Mouse (Mus musculus): ENCODE data around the gene Tmem37. TPM values are rescaled to one million over a fixed set of nuclear protein-coding genes. Genes with fewer than 3 reads are reported as not detected.

Tmem37 gene
- total RNA-seq, 2 experiments from 2014 or later, result 4.2 to 6.2 TPM

DNA sequence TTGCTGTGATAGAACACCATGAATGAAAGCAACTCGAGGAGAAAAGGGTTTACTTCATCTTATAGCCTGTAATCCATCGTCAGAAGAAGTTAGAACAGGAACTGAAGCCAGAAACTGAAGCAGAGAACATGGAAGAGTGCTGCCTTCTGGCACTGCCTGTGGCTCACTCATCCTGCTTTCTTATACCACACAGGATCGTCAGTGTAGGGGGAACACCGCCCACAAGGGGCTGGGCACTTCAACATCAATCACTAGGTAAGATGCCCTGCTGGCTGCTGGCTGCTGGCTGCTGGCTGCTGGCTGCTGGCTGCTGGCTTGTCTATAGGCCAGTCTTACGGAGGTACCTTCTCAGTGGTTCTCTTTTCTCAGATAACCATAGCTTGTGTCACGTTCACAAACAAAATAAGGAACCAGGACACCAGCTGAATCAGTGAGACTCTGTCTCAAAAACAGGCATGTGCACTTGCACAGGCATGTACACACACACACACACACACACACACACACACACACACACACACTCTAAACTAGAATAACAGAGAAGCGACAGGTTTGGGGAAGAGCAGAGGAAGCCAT lies 53.5 kb downstream of the Tmem37 start:
- intact Hi-C loops (cut with DNase I), result no loop called here
- DNase-seq, result no peak

DNA sequence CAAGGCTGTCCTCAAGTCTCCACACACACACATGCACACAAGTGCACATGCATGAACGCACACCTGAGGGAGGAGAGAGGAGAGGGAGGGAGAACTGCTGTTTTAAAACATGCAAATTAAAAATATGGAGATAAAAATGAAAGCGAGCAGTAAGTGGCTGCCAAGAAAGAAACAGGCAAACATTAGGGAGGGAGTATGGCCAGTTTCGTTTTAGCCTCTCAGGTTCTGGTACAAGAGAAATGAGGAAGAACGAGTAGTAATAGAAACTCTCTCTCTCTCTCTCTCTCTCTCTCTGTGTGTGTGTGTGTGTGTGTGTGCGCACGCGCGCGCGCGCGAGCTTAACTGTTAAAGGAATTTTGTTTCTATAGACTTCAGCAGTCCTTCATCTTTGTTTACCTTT lies 54.4 kb downstream of the Tmem37 start:
- DNase-seq, result no peak
- intact Hi-C loops (cut with DNase I), result loop anchor here (10.0 kb wide), 1 partner anchor 565 kb away; no protein-coding TSS in a partner anchor

DNA sequence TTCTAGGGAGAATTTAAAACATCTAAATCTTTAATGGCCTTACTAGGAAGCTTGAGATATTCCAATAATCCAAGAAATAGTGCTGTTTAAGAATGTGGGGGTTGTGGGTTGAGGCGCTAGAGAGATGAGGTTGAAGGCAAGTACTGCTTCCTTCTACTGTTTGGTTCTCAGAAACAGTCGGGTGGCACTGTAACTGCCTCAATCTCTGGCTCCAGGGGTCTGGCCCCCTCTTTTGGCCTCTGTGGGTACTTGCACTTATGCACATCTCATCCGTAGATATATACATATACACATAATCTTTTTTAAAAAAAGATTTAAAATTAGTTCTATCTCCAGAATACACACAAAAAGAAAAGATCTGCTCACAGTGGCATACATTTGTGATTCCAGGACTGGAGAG lies 55.0 kb downstream of the Tmem37 start:
- no peak for DNase-seq
- intact Hi-C loops (cut with DNase I), result loop anchor here (10.0 kb wide), 1 partner anchor 564 kb away; no protein-coding TSS in a partner anchor

Other genes starting within 250 kb of the Tmem37 start
- gene Ptpn4, start 236.5 kb downstream of the Tmem37 start, total RNA-seq (2021), result 10 to 100 TPM; 32.6 to 36.1 TPM
- 1 to 10 TPM; 7.7 to 8.7 TPM for gene Tmem177, start 160.9 kb downstream of the Tmem37 start, total RNA-seq (2021)
- not detected for gene Cfap221, start 76.8 kb downstream of the Tmem37 start, total RNA-seq (2021)
- under 1 TPM in 1 of 2 experiments, not detected in 1; 0.29 TPM for gene Sctr, start 67.2 kb downstream of the Tmem37 start, total RNA-seq (2021)
- gene Dbi, start 47.0 kb upstream of the Tmem37 start, total RNA-seq (2021), result 100 to 1,000 TPM; 424 to 472 TPM
- 1 to 10 TPM; 4.5 to 7.0 TPM for gene 3110009E18Rik, start 47.1 kb upstream of the Tmem37 start, total RNA-seq (2021)
- gene Steap3, start 198.6 kb upstream of the Tmem37 start, total RNA-seq (2021), result 10 to 100 TPM; 26.9 to 32.1 TPM

All from heart, postnatal 10 days (tissue).